Mouse (Mus musculus) embryo, embryonic 10.5 days (tissue): Measurements from ENCODE around the gene Cox6a1.
"Not testable (repeated sequence)": the region's sequence is repeated elsewhere in the genome, so short reads cannot be mapped to it uniquely, and the experiment has no call there.

ENCODE experiments used
- DNase-seq: peaks from one replicate; pipeline ENCODE4 v3.0.0-alpha.2; 2015; ENCODE audit warnings: low spot score

Cox6a1 gene

DNA sequence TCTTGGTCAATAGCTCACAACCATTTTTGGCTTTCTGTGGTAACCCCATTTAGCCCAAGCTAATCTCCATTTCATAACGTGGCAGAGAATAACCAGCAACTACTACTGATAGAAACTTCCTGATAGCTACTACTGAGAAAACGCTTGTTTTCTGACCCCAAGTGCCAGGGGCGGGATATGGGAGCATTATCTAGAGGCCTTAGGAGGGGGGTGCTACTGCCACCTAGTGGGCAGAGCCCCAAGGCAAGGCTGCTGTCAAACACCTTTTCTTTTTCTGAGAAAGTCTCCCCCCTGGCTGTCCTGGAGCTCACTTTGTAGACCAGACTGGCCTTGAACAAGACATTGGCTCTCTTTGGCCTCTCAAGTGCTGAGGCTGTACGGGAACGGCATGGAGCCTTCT is 1.2 kb downstream of the Cox6a1 start:
- DNase-seq: peak; percentile 92

DNA sequence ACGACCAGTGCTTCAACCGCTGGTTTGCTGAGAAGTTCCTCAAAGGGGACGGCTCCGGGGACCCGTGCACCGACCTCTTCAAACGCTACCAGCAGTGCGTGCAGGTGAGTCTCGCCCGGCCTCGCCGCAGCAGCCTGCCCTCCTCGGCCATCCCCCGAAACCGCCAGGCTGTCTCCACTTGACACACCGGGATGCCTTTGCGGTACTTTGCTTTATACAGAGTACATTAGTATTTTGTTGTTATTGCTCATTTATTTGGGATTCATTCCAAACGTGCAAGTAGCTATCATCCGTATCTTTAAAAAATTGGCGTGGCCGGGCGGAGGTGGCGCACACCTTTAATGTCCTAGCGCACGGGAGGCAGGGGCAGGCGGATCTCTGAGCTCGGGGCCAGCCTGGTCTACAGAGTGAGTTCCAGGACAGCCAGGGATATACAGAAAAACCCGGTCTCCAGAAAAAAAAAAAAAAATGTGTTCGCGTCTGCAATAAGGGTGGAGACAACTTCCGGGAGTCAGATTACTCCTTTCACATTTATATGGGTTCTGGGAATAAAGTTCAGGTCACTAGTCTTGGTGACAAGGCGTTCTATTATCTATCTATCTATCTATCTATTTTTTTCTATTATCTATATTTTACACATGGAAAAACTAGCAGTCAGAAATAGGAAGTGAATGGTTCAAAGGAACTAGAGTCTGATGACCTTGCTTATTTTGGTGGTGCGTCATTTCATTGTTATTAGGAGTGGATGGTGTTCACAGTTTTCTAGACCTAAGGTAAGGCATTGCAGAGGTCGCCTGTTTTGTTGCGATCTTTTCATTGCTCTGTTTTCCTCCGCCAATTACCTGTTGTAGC is 7.2 kb downstream of the Cox6a1 start:
- no peak for DNase-seq

DNA sequence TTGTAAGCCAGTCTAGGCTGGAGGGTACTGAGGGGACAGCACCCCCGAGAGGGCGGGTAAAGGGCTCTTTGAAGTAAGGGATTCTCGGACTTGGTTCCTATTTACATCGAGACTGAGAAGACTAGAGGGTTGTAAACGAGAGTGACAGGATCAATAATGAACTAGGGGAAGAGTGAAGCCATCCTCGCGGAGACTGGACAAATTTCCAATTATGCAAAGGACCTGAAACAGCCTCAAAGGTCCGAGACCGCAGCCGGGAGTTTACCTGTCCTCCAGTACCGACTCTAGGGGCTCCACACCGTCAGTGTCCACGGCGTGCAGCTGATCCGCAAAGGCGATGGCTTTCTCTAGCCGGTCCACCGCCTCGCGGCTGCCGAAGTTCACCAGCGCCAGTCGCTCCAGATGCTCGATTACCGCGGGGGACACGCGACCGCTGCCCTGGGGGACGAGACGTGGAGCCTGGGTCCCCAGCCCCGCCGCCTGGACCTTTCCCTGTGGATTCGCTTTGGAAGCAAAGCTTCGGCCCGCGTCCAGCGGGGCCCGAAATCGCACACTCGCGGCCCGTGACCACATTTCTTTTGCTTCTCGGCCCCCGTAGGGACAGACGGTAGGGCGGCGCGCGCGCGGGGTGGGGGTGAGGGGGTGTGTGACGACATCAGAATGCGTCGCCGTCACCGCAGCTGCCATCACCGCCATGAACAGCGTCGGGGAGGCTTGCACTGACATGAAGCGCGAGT is 8.0 kb downstream of the Cox6a1 start, which contains the start of the genes Gatc and Triap1:
Gene Gatc (minus strand): TSS at position 602 of the 737 bp plus-strand sequence.
Gene Triap1 (plus strand): TSS at position 649 of the 737 bp plus-strand sequence.
- DNase-seq: peak; percentile 93

DNA sequence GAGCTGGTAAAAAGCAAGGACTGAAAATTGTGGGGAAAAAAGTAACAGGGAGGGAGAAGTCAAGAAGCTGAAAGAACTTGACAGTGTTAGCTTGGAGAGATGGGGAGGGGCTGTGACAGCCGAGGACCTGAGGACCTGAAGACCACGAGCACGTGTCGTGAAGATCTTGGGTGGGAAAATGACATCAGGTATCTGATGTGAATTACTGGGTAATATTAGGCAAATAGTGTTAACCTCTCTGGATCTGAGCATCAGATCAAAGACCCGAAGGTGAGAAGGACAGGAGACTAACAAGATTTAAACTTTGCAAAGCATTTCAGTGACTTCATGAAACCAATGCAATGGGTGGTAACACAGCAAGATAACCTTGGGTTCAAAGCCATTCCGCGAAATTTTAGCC is 8.8 kb downstream of the Cox6a1 start:
- no peak for DNase-seq

DNA sequence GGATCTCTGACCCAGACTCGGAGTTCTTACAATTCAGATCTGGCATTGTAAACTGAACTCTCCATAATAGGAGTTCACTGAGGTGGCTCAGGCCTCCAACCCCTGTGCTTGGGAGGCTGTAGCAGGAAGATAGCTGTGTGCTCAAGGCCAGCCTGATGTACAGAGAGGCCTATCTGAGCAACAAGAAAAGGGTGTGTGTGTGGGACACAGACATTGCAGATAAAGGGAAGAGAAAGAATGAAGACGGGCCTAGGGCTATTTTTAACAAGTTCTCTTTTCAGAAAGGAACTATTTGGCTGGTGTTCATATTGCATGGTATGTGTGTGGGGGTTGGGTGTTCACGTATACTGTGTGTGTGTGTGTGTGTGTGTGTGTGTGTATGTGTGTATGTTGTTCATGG is 15.2 kb downstream of the Cox6a1 start:
- DNase-seq: no peak

DNA sequence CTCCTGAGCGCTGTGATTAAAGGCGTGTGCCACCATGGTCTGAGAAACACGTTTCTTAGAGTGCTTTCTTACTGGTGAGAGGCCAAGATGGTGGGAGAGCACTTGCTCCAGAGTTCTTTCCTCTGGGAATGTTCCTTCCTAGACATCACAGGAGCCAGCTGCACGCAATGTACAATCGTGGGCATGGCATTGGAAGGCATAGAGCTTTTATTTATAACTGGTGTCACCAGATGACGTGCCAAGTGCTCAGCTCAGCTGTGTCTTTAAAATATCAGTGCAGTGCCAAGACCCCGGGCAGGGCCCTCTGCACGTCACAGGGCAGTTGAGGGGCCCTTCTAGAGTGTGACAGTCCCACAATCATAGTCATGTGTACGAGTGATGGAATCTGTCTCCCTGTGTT is 17.8 kb downstream of the Cox6a1 start:
- no peak for DNase-seq

DNA sequence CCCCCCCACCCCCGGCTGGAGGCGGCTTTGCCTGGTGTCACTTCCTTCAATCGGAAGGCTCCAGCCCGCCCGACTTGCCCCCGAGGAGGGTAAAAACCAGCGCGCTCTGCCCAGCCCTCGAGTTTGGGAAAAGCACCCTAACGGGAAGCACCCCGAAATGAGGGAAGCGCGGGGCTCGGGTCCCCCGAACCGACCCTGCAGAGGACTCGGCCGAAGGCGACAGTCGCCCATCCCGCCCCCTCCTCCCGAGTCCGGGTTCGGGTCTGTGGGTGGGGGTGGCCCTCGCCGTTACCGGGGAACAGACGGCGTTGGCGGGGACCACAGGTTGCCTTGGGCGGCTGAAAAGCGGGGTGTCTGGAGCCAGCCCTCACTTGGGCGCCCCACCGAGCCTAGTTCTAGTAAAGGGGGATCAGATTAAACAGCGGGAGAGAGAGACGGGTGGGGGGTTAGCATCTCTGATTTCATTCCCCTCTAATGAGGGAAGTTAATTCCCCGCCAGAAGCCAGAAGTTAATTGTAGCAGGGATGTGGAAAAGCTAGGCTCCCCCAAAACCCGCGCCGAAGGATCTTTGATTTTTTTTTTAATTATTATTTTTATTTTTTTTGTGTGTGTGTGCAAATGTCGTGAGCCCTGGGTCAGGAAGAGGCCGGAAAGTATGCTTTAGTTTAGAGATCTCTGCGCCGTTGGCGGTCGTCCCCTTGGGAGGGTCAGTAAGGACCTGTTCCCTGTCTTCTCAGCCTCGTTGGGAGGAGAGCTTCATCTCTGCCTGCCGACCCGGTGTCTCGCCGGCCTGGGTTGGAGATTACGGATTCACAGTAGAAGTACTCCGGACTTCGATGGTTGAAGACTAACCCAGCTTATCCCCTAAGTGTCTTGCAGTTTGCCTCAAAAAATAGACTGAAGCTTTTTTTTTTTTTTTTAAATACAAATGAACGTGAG is 20.9 kb downstream of the Cox6a1 start:
- peak; percentile 44 for DNase-seq

DNA sequence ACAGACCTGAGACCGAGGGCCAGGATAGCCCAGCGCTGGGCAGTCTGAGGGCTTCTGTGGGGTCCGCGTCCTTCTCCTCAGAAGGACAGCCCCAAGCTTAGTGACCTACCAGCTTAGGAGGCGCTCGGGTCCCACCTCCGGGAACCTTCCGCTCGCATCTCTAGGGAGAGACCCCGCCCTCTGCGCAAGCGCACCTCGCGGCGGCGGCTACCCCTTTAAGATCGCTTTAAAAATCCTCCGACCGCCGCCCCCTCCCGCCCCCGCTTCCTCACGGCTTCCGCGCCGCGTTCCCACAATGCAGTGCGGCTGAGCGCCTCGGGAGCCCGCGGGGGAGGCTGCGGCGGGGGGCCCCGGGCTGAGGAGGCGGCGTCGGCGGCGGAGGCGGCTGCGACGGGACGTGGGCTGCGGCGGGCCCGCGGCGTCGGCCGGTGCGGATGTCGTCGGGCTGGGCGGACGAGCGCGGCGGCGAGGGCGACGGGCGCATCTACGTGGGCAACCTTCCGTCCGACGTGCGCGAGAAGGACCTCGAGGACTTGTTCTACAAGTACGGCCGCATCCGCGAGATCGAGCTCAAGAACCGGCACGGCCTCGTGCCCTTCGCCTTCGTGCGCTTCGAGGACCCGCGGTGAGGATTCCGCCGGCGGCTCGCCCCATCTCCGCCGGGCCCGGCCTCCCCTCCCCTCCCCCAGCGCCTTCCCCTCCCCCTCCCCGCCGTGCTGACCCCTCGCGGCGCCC is 21.7 kb downstream of the Cox6a1 start, which contains the start of gene Srsf9:
Gene Srsf9 (plus strand): TSS at position 303 of the 735 bp plus-strand sequence.
- DNase-seq: peak; percentile 96

DNA sequence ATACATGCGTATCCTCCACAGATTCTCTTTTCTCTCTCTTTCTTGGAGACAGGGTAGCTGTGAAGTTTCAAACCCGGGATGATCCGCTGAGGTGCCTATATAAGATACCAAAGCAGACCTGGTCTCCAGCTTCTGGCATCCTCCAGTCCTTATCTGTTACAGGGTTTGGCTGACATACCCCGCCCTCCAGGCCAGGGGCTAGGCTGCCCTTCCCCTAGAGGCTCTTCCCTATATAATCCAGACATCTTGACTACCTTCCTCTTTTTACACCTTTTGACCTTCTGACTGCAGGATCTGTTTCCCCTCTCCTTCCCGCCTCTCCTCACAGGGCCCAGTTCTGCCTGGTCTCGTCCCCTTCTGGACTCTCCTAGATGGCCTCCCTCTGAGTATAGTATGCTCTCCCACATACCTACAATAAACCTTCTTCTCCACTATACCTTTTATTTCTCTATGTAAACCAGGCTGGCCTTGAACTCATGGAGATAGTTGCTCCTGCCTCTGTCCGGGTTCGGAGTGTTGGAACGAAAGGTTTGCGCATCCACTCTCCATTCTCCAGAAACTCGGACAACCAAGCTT is 22.4 kb downstream of the Cox6a1 start:
- no peak for DNase-seq

DNA sequence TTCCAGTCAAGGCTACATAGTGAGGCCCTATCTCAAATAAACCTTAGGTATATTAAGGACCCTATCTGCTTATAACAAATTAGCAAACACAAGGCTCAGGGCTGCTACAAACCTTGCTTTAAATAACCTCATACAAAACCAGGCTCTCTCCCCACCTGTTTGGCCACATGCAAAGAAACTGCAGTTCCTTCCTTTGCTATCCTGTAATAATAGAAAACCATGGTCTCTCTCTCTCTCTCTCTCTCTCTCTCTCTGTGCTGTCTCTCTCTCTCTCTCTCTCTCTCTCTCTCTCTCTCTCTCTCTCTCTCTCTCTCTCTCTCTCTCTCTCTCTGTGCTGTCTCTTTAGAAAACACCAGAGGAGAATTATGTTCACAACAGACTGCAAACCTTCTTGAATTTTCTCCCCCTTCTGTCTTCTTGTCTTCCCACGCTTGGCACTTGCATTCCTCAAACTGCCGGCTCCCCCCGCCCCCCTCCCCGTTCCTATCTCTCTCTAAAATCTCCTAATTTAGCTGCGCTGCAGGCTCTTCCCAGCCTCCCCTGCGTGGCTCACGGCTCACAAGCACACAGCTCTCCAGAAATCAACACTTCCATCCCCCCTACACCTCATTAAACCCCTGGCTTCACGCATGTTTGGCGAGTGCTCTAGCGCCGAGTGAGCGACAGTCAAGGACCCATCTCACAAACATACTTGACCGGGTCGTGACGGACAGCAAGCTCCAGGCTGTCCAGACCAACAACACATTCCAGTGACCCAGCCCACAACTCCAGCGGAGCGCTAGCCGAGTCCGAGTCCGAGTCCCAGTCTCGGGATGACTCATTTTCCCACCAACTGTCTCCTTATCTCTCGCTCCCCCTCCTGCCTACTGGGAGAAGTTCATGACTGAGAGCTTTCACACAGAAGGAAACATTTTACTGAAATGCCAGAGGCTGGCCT is 29.5 kb downstream of the Cox6a1 start:
- DNase-seq: peak; percentile 87

DNA sequence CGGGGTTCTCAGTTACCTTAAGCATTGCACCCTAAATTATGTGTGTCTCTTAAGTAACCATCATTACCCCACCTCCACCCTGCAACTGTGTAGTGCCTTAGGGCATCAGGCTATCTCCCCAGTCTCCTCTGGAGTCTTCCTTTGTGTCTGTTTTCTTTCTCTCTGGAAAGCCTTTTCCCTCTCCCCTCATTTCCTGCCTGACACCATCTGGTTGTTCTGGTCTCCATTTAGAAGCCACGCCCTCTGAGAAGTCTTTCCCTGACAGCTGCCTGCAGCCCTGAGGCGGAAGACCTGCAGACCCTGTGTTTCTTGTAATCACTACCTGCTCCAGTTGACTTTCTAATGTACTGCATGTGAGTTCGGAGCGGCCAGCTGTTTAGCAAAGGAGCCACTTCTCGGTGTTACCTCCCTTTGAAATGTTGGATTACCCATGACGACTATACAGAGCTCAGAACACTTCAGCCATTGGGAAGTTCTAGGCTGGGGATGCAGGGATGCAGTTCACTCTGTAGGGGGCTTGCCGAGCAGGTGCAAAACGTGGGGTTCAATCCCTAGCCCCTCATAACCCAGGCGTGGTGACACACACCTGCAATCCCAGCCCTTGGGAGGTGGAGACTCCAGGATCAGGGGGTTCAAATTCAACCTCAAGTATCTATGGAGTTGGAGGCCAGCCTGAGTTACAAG is 31.0 kb downstream of the Cox6a1 start:
- peak; percentile 81 for DNase-seq

DNA sequence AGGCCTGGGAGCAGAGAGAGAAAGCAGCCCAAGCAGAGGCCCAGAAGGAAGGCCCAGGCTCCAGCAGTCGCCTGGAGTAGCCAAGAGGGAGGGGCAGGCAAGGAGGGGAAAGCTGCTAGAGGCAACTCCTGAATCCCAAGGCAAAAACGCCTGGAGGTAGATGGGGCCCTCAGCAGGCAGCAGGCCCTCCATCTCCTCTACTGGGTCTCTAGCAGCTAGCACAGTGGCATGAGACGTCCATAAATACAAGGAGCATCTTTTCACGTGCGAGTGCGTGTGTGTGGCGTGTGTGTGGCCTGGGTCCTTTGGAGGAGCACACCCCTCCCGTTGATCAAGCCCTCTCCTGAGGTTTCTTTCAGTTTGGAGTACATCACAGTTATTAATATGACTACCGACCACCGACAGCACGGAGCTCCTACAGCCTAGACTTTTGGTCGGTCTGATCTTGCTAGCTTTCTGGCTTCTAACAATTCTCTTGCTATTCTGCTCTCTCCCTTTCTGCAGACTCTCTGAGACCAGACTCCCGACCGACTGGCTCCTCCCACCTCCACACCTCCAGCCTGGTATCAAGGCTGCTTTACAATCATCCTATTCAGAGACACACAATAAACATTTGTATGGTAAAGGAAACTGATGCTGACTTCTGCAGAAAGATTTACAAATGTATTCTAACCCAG is 31.7 kb downstream of the Cox6a1 start:
- peak; percentile 55 for DNase-seq

DNA sequence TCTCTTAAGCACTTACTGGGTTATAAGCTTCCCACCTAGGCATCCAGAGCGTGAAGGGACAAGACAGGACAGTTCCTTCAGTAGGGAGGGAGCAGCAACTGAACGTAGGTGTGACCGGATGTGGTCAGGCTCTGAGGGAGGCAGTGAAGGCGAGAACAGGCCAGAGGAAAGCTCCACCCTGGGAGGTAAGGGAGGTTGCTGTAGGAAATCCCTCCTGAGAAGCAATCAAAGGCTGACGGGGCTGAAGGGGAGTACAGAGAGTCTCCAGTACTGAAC is 35.2 kb downstream of the Cox6a1 start:
- DNase-seq: no peak

DNA sequence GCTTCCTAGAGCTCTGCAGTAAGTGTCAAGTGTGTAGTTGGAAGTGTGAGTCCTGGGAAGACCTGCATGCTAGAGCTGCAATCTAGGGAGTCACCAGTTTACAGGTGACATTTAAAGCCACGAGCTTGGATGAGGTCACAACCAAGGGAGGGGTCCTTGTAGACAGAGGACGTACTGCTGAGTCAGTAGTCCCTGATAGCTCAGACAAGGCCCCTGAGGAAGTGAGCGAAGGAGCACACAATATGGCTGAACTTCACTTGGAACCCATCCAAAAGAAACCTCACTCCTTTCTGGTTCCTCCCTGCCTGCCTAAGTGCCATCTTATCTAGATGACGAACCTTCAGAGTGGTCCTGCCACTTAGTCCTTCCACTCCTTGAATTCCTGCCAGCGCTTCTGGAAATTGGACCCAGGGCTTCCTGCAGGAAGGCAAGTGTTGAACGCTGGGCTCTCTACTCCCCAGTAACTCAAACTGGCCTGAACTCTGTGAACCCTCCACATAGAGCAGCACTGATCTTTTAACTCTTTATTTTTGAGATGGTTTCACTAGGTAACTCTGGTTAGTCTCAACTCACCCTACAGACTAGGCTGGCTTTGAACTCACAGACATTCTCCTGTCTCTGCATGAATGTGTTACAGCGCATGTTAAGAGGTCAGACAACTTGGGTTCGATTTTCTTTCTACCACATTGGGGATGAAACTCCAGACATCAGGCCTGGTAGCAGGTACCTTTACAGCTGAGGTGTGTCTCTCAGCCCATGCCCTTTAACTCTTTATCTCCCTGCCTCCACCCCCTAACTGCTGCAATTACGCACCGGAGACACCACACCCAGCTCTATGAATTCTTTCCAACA is 35.7 kb downstream of the Cox6a1 start:
- no peak for DNase-seq

DNA sequence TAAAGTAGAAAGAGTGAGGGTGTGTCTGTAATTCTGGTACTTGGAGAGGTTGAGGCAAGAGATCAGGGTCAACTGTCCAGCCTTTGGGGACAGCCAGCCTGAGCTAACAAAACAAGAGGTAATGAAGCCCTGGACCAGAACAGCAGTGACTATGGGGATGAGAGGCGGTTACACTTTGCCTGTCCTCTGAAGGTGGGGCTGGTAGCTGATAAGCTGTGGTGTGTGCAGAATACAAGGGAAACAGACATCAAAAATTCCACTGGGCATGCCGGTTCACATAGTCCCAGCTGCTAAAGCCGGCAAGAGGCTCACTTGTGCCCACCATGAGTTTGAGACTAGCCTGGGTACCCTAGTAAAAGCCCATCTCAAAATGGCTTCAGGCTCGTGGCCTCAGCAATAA is 36.4 kb downstream of the Cox6a1 start:
- no peak for DNase-seq

DNA sequence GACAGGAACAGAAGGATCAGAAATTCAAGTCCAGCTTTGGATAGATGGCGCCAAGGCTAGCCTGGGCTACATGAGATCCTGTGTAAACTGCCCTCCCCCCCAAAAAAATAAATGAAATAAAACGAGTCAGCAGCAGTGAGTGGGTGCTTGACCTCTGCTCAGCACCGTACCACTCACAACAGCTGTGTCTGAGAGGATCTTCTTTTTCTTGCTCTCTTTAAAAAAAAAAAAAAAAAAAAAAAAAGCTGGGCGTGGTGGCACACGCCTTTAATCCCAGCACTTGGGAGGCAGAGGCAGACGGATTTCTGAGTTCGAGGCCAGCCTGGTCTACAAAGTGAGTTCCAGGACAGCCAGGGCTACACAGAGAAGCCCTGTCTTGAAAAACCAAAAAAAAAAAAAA is 46.6 kb downstream of the Cox6a1 start:
- DNase-seq: not testable (repeated sequence)

DNA sequence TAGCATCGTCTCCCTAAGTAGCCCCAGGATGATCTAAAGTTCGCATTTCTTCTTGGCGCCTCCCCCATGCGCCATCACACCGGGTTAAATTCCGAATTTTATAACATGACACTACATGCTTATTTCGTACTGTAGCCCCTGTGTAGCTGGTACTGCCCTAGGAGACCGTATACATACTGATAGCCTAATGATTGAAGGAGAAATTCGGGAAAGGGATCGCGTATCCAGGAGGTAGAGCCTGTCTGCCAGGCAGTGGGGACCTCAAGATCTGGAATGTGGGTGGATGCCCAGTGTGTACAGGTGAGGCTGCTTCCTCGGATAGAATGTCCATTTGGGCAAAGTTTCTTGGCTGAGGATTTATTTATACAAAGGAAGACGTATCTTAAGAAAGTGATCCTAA is 47.2 kb downstream of the Cox6a1 start:
- no peak for DNase-seq
